Mouse (Mus musculus) retina, adult 2 months (tissue): ENCODE data around the gene Ugt1a10.
"Not testable (repeated sequence)": the region's sequence is repeated elsewhere in the genome, so short reads cannot be mapped to it uniquely, and the experiment has no call there.

Experiments
- DNase-seq: peaks from one replicate; pipeline ENCODE4 v3.0.0-alpha.2; 2012; ENCODE audit warnings: low read depth, low spot score

Gene Ugt1a10

DNA sequence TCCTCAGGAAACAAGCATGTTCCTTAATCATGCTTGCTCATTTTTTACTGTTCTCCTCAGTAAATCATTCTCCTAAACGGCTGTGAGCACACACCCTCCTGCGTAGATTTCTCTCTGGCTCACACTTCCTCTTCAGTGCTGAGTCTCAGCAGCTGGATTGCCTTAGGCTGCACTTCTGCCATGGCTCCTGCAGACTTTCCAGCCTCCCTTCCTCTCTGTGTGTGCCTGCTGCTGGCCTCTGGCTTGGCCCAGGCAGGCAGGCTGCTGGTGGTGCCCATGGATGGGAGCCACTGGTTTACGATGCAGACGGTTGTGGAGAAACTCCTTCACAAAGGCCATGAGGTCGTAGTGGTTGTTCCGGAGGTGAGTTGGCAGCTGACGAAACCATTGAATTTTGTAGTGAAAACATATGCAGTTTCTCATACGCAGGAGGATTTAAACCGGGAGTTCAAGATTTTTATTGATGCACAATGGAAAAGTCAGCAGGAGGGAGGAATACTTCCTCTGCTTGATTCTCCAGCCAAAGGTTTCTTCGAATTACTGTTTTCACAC, 39.8 kb downstream of the Ugt1a10 start, which contains the start of gene Ugt1a7c:
Gene Ugt1a7c (plus strand): TSS at position 122 of the 552 bp plus-strand sequence.
- no peak for DNase-seq

- not testable (repeated sequence) for DNase-seq
Observed at GRCm38 (mm10) chr1:88098546-88098945, 43.4 kb downstream of the Ugt1a10 start.

- not testable (repeated sequence) for DNase-seq
Observed at GRCm38 (mm10) chr1:88099691-88100090, 44.5 kb downstream of the Ugt1a10 start.

GRCm38 (mm10) chr1:88103019-88103418, 47.8 kb downstream of the Ugt1a10 start, which contains the start of gene Ugt1a6b:
Gene Ugt1a6b (plus strand): TSS chr1:88103252.
- not testable (repeated sequence) for DNase-seq

DNA sequence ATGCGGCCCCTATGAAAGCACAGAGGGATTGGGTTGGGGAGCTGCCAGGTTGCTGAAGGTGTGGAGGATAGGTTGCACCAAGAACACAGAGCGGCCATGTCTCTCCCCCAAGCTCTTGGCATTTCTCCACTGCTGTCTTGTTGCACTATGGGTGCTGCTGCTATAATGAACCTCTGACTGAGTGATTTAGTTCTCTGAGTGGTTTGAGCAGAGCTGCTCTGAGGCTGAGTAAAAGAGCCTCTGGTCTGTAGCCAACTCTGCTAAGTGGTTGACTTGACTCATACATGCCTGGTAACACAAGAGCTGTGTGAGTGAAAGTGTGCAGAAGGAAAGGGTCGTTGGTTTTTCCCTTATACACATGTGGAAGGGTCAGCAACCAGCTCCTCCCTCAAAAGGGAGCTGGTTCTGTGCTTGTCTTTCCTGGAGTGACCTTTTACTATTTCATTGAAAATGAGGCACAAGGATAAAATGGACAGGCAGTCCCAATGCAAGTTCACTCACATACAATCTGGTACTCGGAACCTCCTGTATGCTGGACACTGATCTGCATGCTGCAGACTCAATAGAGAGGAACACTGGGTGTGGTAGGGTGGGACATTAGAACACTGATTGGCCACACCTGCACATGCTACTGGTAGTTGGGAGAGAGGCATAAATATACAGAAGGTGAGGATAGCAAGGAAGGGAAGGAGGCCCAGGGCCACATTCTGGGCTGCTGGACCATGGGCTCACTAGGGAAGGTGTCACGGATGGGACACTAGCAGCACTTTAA, 48.7 kb downstream of the Ugt1a10 start:
- not testable (repeated sequence) for DNase-seq

- no peak for DNase-seq
Observed at GRCm38 (mm10) chr1:88104667-88105430, 49.7 kb downstream of the Ugt1a10 start.

GRCm38 (mm10) chr1:88105656-88106055, 50.5 kb downstream of the Ugt1a10 start:
- no peak for DNase-seq

DNA sequence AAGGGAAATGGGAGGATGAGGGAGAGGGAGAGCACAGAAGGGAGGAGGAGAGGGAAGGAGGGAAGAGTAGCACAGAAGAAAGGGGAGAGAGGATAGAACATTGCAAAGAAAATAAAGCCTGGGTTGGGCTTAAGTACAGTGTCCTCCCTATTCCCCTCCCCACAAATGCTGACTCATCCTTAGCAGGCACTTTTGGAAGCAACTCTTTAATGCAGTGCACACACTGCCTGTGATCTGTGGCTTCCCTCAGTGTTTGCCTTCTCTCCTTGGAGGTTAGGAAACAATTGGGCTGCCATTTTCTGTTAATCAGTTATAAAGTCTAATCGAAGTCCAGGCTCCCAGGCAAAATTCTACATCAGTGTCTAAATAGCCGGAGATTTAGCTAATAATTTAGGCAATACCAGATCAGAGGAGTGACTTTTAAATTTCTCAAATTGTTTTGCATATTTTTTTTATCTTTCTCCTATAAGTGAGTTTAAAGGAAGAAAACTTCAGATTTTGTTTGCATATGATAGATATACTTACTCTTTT, 53.9 kb downstream of the Ugt1a10 start:
- not testable (repeated sequence) for DNase-seq

- not testable (repeated sequence) for DNase-seq
Observed at GRCm38 (mm10) chr1:88109604-88110003, 54.4 kb downstream of the Ugt1a10 start.

GRCm38 (mm10) chr1:88112769-88113168, 57.6 kb downstream of the Ugt1a10 start:
- not testable (repeated sequence) for DNase-seq

DNA sequence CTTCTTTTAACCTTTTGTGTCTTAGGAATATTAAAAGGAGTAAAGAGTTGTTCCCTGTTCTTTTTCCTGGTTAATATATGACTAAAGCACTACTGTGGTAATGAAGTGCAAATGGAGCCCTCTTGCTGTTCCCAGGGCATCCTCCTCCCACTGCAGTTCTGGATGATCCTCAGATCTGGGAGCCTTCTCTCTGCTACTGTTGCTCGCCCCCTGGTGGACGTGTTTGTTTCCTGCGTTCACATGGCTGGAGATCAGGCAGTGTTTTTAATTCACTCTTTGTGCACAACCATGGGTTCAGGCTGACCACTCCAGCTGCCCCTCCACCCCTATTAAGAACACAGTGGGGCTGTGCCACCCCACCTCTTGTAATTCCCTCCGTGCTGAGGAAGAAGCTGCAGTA, 65.4 kb downstream of the Ugt1a10 start:
- not testable (repeated sequence) for DNase-seq

- DNase-seq = not testable (repeated sequence)
Observed at GRCm38 (mm10) chr1:88121521-88121920, 66.3 kb downstream of the Ugt1a10 start.

GRCm38 (mm10) chr1:88125827-88126360, 70.7 kb downstream of the Ugt1a10 start:
- DNase-seq = not testable (repeated sequence)

DNA sequence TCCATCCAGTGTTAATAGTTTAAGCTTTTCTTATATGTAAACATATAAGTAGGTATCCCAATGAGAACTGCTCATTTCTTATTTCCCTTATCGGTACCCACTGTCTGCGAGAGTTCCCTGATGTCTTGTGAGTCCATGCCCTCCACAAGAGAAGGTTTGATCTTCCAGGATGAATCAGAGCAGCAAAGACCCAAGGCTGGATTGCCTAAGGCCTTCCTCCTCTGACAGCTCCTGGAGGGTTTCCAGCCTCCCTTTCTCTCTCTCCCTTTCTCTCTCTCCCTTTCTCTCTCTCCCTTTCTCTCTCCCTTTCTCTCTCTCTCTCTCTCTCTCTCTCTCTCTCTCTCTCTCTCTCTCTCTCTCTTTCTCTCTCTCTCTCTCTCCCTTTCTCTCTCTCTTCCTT, 73.9 kb downstream of the Ugt1a10 start:
- not testable (repeated sequence) for DNase-seq

GRCm38 (mm10) chr1:88130223-88130622, 75.0 kb downstream of the Ugt1a10 start:
- DNase-seq = not testable (repeated sequence)

GRCm38 (mm10) chr1:88133908-88134456, 78.8 kb downstream of the Ugt1a10 start:
- no peak for DNase-seq

DNA sequence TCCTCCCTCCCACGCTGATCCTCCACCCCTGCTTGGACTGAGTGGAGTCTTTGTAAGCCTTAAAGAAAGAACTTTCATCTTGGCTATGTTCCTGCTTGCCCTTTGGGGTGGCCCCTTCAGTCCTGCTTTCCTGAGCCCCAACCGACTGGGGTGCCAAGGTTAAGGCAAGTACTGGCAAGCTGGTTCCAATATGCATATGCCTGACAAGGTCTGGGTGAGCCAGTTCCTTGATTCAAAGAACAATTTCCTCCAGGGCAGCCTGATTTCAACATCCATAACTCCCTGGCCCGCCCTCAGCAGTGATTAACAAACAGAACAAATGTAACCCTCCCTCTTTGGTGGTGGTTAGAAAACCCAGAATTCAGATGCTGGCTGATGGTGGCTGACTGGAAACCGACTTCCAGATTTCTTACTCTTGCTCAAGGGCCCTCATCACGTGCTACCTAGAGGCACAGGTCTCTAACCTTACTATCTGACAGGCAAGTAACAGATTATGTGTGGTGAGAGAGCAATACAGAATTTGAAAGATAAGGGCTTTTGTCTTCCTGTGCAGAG, 79.3 kb downstream of the Ugt1a10 start, which contains the start of gene Ugt1a6a:
Gene Ugt1a6a (plus strand): TSS at position 353 of the 555 bp plus-strand sequence.
- not testable (repeated sequence) for DNase-seq

DNA sequence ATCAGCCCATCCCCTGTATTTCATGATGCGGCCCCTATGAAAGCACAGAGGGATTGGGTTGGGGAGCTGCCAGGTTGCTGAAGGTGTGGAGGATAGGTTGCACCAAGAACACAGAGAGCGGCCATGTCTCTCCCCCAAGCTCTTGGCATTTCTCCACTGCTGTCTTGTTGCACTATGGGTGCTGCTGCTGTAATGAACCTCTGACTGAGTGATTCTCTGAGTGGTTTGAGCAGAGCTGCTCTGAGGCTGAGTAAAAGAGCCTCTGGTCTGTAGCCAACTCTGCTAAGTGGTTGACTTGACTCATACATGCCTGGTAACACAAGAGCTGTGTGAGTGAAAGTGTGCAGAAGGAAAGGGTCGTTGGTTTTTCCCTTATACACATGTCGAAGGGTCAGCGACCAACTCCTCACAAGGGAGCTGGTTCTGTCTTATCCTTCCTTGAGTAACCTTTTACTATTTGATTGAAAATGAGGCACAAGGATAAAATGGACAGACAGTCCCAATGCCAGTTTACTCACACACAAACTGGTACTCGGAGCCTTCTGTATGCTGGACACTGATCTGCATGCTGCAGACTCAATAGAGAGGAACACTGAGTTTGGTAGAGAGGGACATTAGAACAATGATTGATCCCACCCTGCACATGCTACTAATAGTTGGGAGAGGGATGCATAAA, 80.2 kb downstream of the Ugt1a10 start:
- DNase-seq = not testable (repeated sequence)

DNA sequence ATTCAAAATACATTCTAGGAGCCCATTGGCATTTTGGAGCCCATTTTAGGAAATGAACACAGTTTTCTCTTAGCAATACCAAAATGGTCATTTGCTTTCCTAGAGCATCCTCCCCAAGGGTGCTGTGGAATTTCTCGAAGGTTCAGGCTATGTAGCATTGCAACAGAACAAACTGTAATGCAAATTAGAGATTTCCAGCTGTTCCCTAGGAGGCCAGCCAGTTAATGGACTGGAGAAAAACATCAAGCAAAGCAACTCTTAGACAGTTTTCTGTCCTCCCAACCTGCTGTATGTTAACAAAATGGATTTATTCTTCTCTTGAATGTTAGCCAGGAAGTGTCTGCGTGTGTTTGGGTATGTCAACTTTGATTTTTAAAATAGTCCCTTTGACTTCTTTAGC, 81.5 kb downstream of the Ugt1a10 start:
- DNase-seq = no peak

DNA sequence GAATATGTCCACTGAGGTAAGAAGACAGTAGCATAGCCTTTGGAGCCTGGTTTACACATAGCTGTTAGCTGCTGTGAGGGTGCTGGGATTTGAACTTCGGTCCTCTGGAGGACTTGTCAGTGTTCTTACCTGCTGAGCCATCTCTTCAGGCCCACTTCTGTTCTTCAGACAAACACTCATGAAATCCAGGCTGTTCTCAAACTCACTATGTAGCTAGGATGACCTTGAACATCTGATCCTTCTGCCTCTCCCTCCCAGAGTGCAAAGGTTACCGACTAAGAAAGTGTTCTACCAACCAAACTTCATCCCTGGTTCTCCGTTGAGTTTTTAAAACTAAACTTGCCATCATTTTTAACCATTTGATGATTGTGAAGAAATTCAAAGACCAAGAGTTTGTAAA, 82.1 kb downstream of the Ugt1a10 start:
- no peak for DNase-seq
